Mouse (Mus musculus) hindbrain, embryonic 15.5 days (tissue): ENCODE results near the gene Gm20388. TPM values are rescaled to one million over a fixed set of nuclear protein-coding genes. Genes with fewer than 3 reads are reported as not detected.

Experiments used
- ATAC-seq: fragments of 200-750 bp; cut with Nextera tagmentation; 2 replicates; pipeline ENCODE4 v1.8.0; 2017; ENCODE audit warnings: low read depth, moderate number of reproducible peaks, moderate TSS enrichment; ENCODE audit not compliant: low FRiP score
- H3K27ac ChIP-seq: fragments of 300-500 bp; sonication (generic); replicated peaks from 2 replicates; pipeline ENCODE4 v1.5.1; 2015; ENCODE audit warnings: mild to moderate bottlenecking, inconsistent platforms
- H3K27me3 ChIP-seq: fragments of 300-500 bp; sonication (generic); 2 replicates; pipeline ENCODE4 v1.6.1; 2015; ENCODE audit warnings: control low read depth, inconsistent platforms
- H3K36me3 ChIP-seq: fragments of 300-500 bp; sonication (generic); 2 replicates; pipeline ENCODE4 v1.6.1; 2015; ENCODE audit warnings: control low read depth, inconsistent platforms
- H3K4me1 ChIP-seq: fragments of 300-500 bp; sonication (generic); replicated peaks from 2 replicates; pipeline ENCODE4 v1.6.1; 2015; ENCODE audit warnings: control low read depth, inconsistent platforms
- H3K4me2 ChIP-seq: fragments of 300-500 bp; sonication (generic); 2 replicates; pipeline ENCODE4 v1.6.1; 2015; ENCODE audit warnings: moderate library complexity, mild to moderate bottlenecking, inconsistent platforms
- H3K4me3 ChIP-seq: fragments of 300-500 bp; sonication (generic); 2 replicates; pipeline ENCODE4 v1.5.1; 2015; ENCODE audit warnings: mild to moderate bottlenecking, inconsistent platforms
- H3K9ac ChIP-seq: fragments of 300-500 bp; sonication (generic); 2 replicates; pipeline ENCODE4 v1.6.1; 2015; ENCODE audit warnings: inconsistent platforms
- H3K9me3 ChIP-seq: fragments of 300-500 bp; sonication (generic); 2 replicates; pipeline ENCODE4 v1.6.1; 2016; ENCODE audit warnings: control low read depth, inconsistent platforms
- WGBS: fragments of 180-500 bp; shearing (Covaris S2); methylation state at CpG from one replicate; pipeline ENCODE4 v1.1.7; 2015; 5-methylcytosine and 5-hydroxymethylcytosine counted together
- polyA plus RNA-seq: library from polyadenylated mRNA; unstranded; fragments of >200 nt; fragmentation: Nextera tagmentation; extraction: Ambion mirVana; gene quantifications from 2 replicates; pipeline ENCODE4 v1.2.1, GENCODE M21; 2015

Gm20388 gene
- polyA plus RNA-seq, 1 experiment from 2014 or later: 5.4 TPM

DNA sequence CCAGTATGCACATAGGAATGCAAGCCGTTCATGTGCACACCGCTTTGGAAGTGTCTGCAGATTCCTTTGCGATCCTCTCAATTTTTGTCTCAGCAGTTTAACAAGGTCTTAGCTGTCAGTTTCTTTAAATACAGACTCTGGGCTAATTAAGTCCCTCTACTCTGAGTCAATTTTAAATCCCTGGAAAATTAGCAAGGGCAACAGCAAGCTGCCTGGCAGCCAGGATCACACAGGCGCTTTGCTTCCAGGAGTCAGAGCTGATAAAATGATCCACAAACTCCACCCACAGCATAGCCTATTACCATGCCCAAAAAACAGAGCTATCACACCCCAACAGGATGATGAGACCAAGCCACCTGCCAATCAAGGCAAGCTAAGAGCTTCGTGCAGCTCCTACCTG lies 4463.1 kb downstream of the Gm20388 start:
- 86% methylated on average over 5 of the region's 5 CpGs for WGBS
- H3K4me1 ChIP-seq: no peaks in the 10 kb centered on the region; the same call in 1 of the 2 replicates
- no peaks in the 10 kb centered on the region for H3K9me3 ChIP-seq
- no peaks in the 10 kb centered on the region for H3K27me3 ChIP-seq
- no peak overlapping the region for H3K9ac ChIP-seq
- H3K27ac ChIP-seq: no peak overlapping the region
- H3K36me3 ChIP-seq: peaks cover 16% of the 10 kb centered on the region; the same call in 1 of the 2 replicates
- H3K4me3 ChIP-seq: no peak overlapping the region
- ATAC-seq: no peak
- H3K4me2 ChIP-seq: no peak overlapping the region

DNA sequence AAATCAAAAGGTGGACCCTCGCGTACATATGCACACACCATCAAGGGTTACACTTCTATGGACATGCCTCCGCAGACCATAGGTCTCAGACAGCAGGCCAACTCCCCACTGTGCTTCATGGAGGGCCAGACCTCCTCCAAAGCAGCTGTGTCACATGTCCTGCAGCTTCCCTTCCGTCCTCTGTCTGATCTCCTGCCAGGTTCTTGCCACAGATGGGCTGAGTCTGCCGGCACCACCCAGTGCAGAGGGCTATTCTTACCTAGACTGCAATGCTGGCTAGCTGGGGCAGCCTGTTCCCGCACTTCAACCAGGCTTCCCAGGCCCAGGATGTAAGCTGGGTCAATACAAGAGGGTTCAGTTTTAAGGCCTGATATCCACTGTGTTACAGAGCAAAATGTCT lies 4464.5 kb downstream of the Gm20388 start:
- Histone ChIP-seq H3K4me3 (no peak overlapping the region), H3K9me3 (no peaks in the 10 kb centered on the region), H3K9ac (no peak overlapping the region), H3K36me3 (peaks cover 15% of the 10 kb centered on the region; the same call in 1 of the 2 replicates), H3K4me1 (no peaks in the 10 kb centered on the region; the same call in 1 of the 2 replicates), H3K4me2 (no peak overlapping the region), H3K27me3 (no peaks in the 10 kb centered on the region), H3K27ac (no peak overlapping the region)
- WGBS: 80% methylated on average over 6 of the region's 6 CpGs
- ATAC-seq: no peak; the same call in 1 of the 2 replicates

DNA sequence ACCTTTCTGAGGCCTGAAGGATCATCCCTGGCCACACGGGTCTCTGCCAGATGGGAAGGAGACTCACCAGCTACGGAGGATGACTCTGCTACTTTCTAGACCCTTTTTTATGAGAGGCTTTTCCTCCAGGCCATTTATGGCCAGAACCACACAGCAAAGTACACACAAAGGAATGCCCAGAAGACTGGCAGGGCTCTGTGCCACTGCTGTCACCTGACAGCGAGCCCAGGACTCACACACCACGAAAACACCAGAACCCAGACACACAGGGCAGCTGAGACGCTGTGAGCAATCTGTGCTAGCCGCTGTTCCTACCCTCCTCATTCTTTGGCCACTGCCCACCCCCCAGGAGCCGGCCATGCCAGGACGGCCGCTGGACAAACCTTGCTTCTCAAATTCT lies 4465.1 kb downstream of the Gm20388 start:
- Histone ChIP-seq H3K36me3 (peaks cover 16% of the 10 kb centered on the region; the same call in 1 of the 2 replicates), H3K27me3 (no peaks in the 10 kb centered on the region), H3K4me1 (no peaks in the 10 kb centered on the region; the same call in 1 of the 2 replicates), H3K9me3 (no peaks in the 10 kb centered on the region), H3K9ac (no peak overlapping the region), H3K4me3 (no peak overlapping the region), H3K27ac (no peak overlapping the region), H3K4me2 (no peak overlapping the region)
- ATAC-seq: no peak
- 89% methylated on average over 9 of the region's 9 CpGs for whole genome bisulfite sequencing

DNA sequence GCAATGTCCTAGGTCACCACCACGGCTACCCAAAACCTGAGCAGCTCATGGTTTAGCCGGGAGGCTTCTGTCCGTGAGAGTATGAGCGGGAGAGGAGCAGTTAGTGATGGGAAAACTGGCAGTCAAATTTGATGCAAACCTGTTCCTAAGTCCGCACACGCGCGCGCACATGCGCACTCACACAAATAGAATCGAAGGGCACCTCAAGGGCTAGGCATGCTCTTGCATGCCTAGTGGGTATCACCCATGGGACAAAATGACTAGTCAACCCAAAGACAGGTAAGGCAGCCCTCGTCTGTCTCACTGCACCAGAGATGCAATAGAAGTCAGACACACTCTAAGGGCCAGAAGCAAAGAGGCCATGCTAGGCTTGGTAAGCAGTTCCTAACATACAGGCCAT lies 4465.8 kb downstream of the Gm20388 start:
- Histone ChIP-seq H3K36me3 (peaks cover 16% of the 10 kb centered on the region; the same call in 1 of the 2 replicates), H3K9me3 (no peaks in the 10 kb centered on the region), H3K9ac (no peak overlapping the region), H3K27me3 (no peaks in the 10 kb centered on the region), H3K4me1 (no peaks in the 10 kb centered on the region; the same call in 1 of the 2 replicates), H3K27ac (no peak overlapping the region), H3K4me3 (no peak overlapping the region), H3K4me2 (no peak overlapping the region)
- 96% methylated on average over 12 of the region's 12 CpGs for WGBS
- no peak for ATAC-seq

GRCm38 (mm10) chr8:124379289-124379688 lies 4468.6 kb downstream of the Gm20388 start:
- ATAC-seq: no peak
- peaks cover 16% of the 10 kb centered on the region for H3K36me3 ChIP-seq

GRCm38 (mm10) chr8:124382235-124382634 lies 4471.6 kb downstream of the Gm20388 start:
- H3K4me1 ChIP-seq: peaks cover 9% of the 10 kb centered on the region
- no peaks in the 10 kb centered on the region for H3K9me3 ChIP-seq
- H3K9ac ChIP-seq: no peak overlapping the region
- ATAC-seq: peak; percentile 42
- no peak overlapping the region for H3K4me3 ChIP-seq
- peaks cover 11% of the 10 kb centered on the region for H3K36me3 ChIP-seq
- H3K4me2 ChIP-seq: no peak overlapping the region
- 33% methylated on average over 10 of the region's 10 CpGs for WGBS
- H3K27me3 ChIP-seq: no peaks in the 10 kb centered on the region
- peak overlapping the region; percentile 42 for H3K27ac ChIP-seq

More at GRCm38 (mm10) chr8:124379289-124379688, 4468.6 kb downstream of the Gm20388 start:
- Histone ChIP-seq H3K4me3 (no peak overlapping the region), H3K9me3 (no peaks in the 10 kb centered on the region), H3K27ac (no peak overlapping the region), H3K4me1 (peaks cover 9% of the 10 kb centered on the region), H3K9ac (no peak overlapping the region), H3K27me3 (no peaks in the 10 kb centered on the region), H3K4me2 (no peak overlapping the region)
- WGBS: 69% methylated on average over 6 of the region's 6 CpGs

GRCm38 (mm10) chr8:124384336-124384735 lies 4473.7 kb downstream of the Gm20388 start:
- WGBS: 94% methylated on average over 19 of the region's 19 CpGs
- Histone ChIP-seq H3K9ac (no peak overlapping the region), H3K9me3 (no peaks in the 10 kb centered on the region), H3K4me3 (no peak overlapping the region), H3K27me3 (no peaks in the 10 kb centered on the region), H3K4me2 (no peak overlapping the region), H3K4me1 (peaks cover 9% of the 10 kb centered on the region), H3K27ac (no peak overlapping the region), H3K36me3 (peaks cover 4% of the 10 kb centered on the region; the same call in 1 of the 2 replicates)
- ATAC-seq: no peak

DNA sequence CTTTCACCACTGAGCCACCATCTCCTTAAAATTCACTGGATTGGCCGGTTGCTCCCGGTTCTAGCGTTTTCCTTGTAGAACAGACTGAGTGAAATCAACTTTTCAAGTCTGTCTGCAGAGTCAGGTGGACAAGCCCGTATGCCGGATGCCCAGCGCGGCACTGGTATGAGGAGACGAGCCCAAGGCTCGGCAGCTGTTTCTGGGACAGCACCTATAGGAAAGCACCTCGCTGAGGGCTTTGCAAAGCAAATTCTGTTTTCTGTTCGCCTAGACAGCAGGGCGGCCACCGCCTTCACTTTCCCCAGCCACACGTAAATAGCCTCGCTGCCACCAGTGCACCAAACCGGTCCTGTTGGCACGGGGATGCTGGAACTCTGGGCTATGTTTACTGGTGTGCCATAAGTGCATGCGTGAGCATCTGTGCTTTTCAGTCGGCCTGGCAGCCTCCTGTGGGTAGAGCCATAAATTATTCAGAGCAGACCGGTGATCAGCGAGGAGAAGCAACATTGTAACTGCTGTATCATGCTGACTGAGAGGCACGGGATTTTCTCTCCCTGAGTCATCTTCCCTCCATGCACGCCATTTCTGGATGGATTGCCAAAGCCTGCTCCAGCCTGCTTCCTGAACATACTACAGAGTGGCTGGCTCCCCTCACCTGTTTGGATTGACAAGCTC lies 4475.7 kb downstream of the Gm20388 start:
- Histone ChIP-seq H3K27ac (no peak overlapping the region), H3K36me3 (no peaks in the 10 kb centered on the region; the same call in 1 of the 2 replicates), H3K9ac (no peak overlapping the region), H3K4me2 (no peak overlapping the region), H3K4me1 (peaks cover 9% of the 10 kb centered on the region), H3K27me3 (no peaks in the 10 kb centered on the region), H3K9me3 (no peaks in the 10 kb centered on the region), H3K4me3 (no peak overlapping the region)
- ATAC-seq: 0 out of 2 replicates have a peak, but pooled peaks have one; percentile 35
- 63% methylated on average over 23 of the region's 23 CpGs for WGBS

GRCm38 (mm10) chr8:124389495-124389894 lies 4478.9 kb downstream of the Gm20388 start:
- WGBS: 80% methylated on average over 11 of the region's 11 CpGs
- no peak for ATAC-seq
- Histone ChIP-seq H3K4me3 (no peak overlapping the region), H3K9me3 (no peaks in the 10 kb centered on the region), H3K27ac (no peak overlapping the region), H3K36me3 (no peaks in the 10 kb centered on the region), H3K27me3 (no peaks in the 10 kb centered on the region), H3K4me1 (0 out of 2 replicates have a peak, but pooled peaks cover 9% of the 10 kb centered on the region), H3K4me2 (no peak overlapping the region), H3K9ac (no peak overlapping the region)

GRCm38 (mm10) chr8:124391191-124391590 lies 4480.6 kb downstream of the Gm20388 start:
- H3K27me3 ChIP-seq: no peaks in the 10 kb centered on the region
- WGBS: 82% methylated on average over 7 of the region's 7 CpGs

DNA sequence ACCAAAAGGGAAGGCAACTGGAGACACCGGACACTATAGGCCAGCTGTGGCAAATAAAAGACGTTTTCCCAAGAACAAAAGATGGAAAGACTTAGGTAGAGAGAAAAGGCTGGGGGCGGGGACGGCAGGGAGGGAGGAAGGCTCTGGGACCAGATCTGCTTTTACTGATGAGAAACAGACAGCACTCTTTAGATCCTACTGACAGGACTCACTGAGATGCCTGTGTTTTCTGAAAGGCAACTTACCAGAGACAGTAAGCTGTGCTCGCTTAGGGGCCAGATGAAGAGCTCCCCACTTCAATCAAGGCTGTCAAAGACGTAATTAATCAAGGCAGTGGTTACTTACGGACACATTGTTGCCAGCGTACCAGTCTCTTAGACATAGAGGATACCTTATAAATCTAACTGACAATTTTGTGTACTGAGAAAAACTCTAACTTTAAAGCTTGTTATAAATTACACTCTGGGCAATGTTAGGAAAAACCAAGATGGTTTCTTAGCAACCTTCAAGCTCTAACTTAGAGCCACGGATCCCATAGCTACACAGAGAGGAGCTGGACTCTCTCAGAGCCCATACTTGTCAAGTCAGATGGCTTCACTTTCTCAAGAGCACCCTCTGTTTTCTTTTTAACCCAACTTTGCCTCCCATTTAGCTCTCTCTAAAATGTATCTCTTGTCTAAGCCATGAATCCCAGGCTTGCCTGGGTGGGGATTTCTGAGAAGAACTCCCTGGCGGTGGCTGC lies 4481.8 kb downstream of the Gm20388 start:
- Histone ChIP-seq H3K27ac (no peak overlapping the region), H3K9me3 (no peaks in the 10 kb centered on the region), H3K4me3 (no peak overlapping the region), H3K4me2 (no peak overlapping the region), H3K27me3 (no peaks in the 10 kb centered on the region), H3K9ac (no peak overlapping the region), H3K36me3 (no peaks in the 10 kb centered on the region), H3K4me1 (peaks cover 9% of the 10 kb centered on the region; the same call in 1 of the 2 replicates)
- ATAC-seq: no peak
- 46% methylated on average over 10 of the region's 10 CpGs for WGBS

More at GRCm38 (mm10) chr8:124391191-124391590, 4480.6 kb downstream of the Gm20388 start:
- H3K27ac ChIP-seq: no peak overlapping the region
- H3K4me2 ChIP-seq: no peak overlapping the region
- ATAC-seq: no peak
- no peak overlapping the region for H3K9ac ChIP-seq
- no peaks in the 10 kb centered on the region for H3K36me3 ChIP-seq
- H3K4me1 ChIP-seq: peaks cover 9% of the 10 kb centered on the region; the same call in 1 of the 2 replicates
- no peaks in the 10 kb centered on the region for H3K9me3 ChIP-seq
- H3K4me3 ChIP-seq: no peak overlapping the region

DNA sequence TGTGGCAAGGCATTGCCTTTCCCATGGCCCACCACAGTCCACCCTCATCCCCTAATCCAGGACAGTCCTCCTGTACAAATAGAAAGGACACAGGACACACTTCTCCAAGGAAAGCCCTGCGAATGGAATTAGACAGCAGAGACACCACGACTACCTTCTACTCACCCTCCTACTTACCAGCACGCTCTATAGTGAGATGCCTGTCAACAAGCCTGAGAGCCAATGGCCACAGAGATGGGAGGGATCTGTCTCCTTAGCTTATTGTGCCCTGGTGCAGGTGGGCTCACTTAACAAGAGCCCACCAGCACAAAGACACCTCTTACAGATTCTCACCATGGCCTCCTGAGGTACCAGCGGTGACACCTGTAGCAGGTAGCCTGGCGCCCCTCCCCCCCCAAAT lies 4482.4 kb downstream of the Gm20388 start:
- Histone ChIP-seq H3K27ac (no peak overlapping the region), H3K4me1 (peaks cover 9% of the 10 kb centered on the region; the same call in 1 of the 2 replicates), H3K4me3 (no peak overlapping the region), H3K9me3 (no peaks in the 10 kb centered on the region), H3K27me3 (no peaks in the 10 kb centered on the region), H3K36me3 (no peaks in the 10 kb centered on the region), H3K9ac (no peak overlapping the region), H3K4me2 (no peak overlapping the region)
- 86% methylated on average over 5 of the region's 5 CpGs for WGBS
- no peak for ATAC-seq
